Mouse (Mus musculus) MEL (cell line): ENCODE measurements around the gene Taok2. TPM values are rescaled to one million over a fixed set of nuclear protein-coding genes. Genes with fewer than 3 reads are reported as not detected.

Source experiments
- DNase-seq: peaks from one replicate; pipeline ENCODE4 v3.0.0; 2011; ENCODE audit warnings: low read depth, low spot score
- H3K27ac ChIP-seq: 2 replicates; pipeline ENCODE4 v1.5.1; 2012; ENCODE audit warnings: low read depth, mild to moderate bottlenecking, control low read depth, low read length, moderate library complexity; ENCODE audit not compliant: control insufficient read depth
- H3K27me3 ChIP-seq, 2 experiments: fragments of 150-350 bp in 1 of 2; sonication (generic) in 1 of 2; 2 replicates each; pipeline ENCODE4 v1.6.1; 2012; ENCODE audit warnings: low read length in 2 of 2, mild to moderate bottlenecking in 2 of 2, improper control_type of control experiment in 1 of 2, moderate library complexity in 1 of 2; ENCODE audit not compliant: insufficient read depth in 2 of 2, control insufficient read depth in 1 of 2
- H3K36me3 ChIP-seq, 2 experiments: 2 replicates each; pipeline ENCODE4 v1.6.1; 2012 to 2014; ENCODE audit warnings: low read length in 2 of 2, improper control_type of control experiment in 1 of 2, inconsistent platforms in 1 of 2, mild to moderate bottlenecking in 1 of 2; ENCODE audit not compliant: insufficient read depth in 2 of 2, control insufficient read depth in 1 of 2
- H3K4me1 ChIP-seq, 2 experiments: fragments of 150-350 bp in 1 of 2; sonication (generic) in 1 of 2; 2 replicates each; pipeline ENCODE4 v1.6.1; 2012; ENCODE audit warnings: low read length in 2 of 2, improper control_type of control experiment in 1 of 2, mild to moderate bottlenecking in 1 of 2; ENCODE audit not compliant: insufficient read depth in 2 of 2, control insufficient read depth in 1 of 2
- H3K4me3 ChIP-seq, 2 experiments: fragments of 150-350 bp in 1 of 2; sonication (generic) in 1 of 2; 2 replicates each; pipeline ENCODE4 v1.5.1; 2012; ENCODE audit warnings: low read depth in 2 of 2, low read length in 2 of 2, mild to moderate bottlenecking in 2 of 2, moderate library complexity in 2 of 2, control low read depth in 1 of 2, improper control_type of control experiment in 1 of 2; ENCODE audit not compliant: control insufficient read depth in 1 of 2, insufficient read depth in 1 of 2
- H3K79me2 ChIP-seq: 2 replicates; pipeline ENCODE4 v1.6.1; 2012; ENCODE audit warnings: mild to moderate bottlenecking, low read length, moderate library complexity; ENCODE audit not compliant: control insufficient read depth, poor library complexity, insufficient read depth
- H3K9ac ChIP-seq: 2 replicates; pipeline ENCODE4 v1.6.1; 2012; ENCODE audit warnings: low read depth, mild to moderate bottlenecking, control low read depth, low read length, moderate library complexity; ENCODE audit not compliant: control insufficient read depth, poor library complexity, severe bottlenecking
- H3K9me3 ChIP-seq: fragments of 150-350 bp; sonication (generic); replicated peaks from 2 replicates; pipeline ENCODE4 v1.6.1; 2012; ENCODE audit warnings: mild to moderate bottlenecking, low read length, improper control_type of control experiment, moderate library complexity; ENCODE audit not compliant: insufficient read depth
- BHLHE40 ChIP-seq: IDR thresholded peaks from 2 replicates; pipeline ENCODE4 v1.6.1; 2012; ENCODE audit warnings: low read depth, mild to moderate bottlenecking, inconsistent platforms, low read length, improper control_type of control experiment, borderline replicate concordance
- CTCF ChIP-seq, 3 experiments: IDR thresholded peaks in 2 of 3; conservative IDR thresholded peaks in 1 of 3; 2 replicates each; pipeline ENCODE4 v1.5.1; 2011 to 2012; ENCODE audit warnings: low read length in 3 of 3, low read depth in 2 of 3, mild to moderate bottlenecking in 2 of 3, improper control_type of control experiment in 1 of 3, inconsistent platforms in 1 of 3, mixed read lengths in 1 of 3, moderate library complexity in 1 of 3; ENCODE audit not compliant: control insufficient read depth in 1 of 3, insufficient read depth in 1 of 3, poor library complexity in 1 of 3, severe bottlenecking in 1 of 3
- ETS1 ChIP-seq: IDR thresholded peaks from 2 replicates; pipeline ENCODE4 v1.6.1; 2012; ENCODE audit warnings: low read depth, mild to moderate bottlenecking, inconsistent platforms, low read length, improper control_type of control experiment, moderate library complexity
- JUND ChIP-seq: IDR thresholded peaks from 2 replicates; pipeline ENCODE4 v1.6.1; 2011; ENCODE audit warnings: low read depth, mild to moderate bottlenecking, improper control_type of control experiment, low read length
- MAFK ChIP-seq: IDR thresholded peaks from 2 replicates; pipeline ENCODE4 v1.6.1; 2011; ENCODE audit warnings: low read depth, mild to moderate bottlenecking, low read length, improper control_type of control experiment, borderline replicate concordance
- MEF2A ChIP-seq: IDR thresholded peaks from 2 replicates; pipeline ENCODE4 v1.6.1; 2014; ENCODE audit warnings: low read depth, mild to moderate bottlenecking, inconsistent platforms, low read length, improper control_type of control experiment; ENCODE audit not compliant: poor library complexity, insufficient replicate concordance, severe bottlenecking; ENCODE audit errors: extremely low read depth
- MYB ChIP-seq: IDR thresholded peaks from 2 replicates; pipeline ENCODE4 v1.6.1; 2011; ENCODE audit warnings: mild to moderate bottlenecking, low read depth, low read length, improper control_type of control experiment
- POLR2A ChIP-seq, 2 experiments: IDR thresholded peaks; 2 replicates each; pipeline ENCODE4 v1.6.1; 2011 to 2012; ENCODE audit warnings: low read length in 2 of 2, mild to moderate bottlenecking in 2 of 2, control low read depth in 1 of 2, improper control_type of control experiment in 1 of 2, low read depth in 1 of 2, moderate library complexity in 1 of 2; ENCODE audit not compliant: control insufficient read depth in 1 of 2, insufficient read depth in 1 of 2, poor library complexity in 1 of 2
- POLR2AphosphoS2 ChIP-seq: IDR thresholded peaks from 2 replicates; pipeline ENCODE4 v1.6.1; 2011; ENCODE audit warnings: low read length, improper control_type of control experiment
- RCOR1 ChIP-seq: IDR thresholded peaks from 2 replicates; pipeline ENCODE4 v1.6.1; 2012; ENCODE audit warnings: low read depth, mild to moderate bottlenecking, inconsistent platforms, low read length, improper control_type of control experiment
- SIN3A ChIP-seq: IDR thresholded peaks from 2 replicates; pipeline ENCODE4 v1.6.1; 2012; ENCODE audit warnings: low read length, improper control_type of control experiment, inconsistent platforms
- SMC3 ChIP-seq: IDR thresholded peaks from 2 replicates; pipeline ENCODE4 v1.6.1; 2011; ENCODE audit warnings: low read depth, low read length, improper control_type of control experiment
- TAL1 ChIP-seq: IDR thresholded peaks from 2 replicates; pipeline ENCODE4 v1.6.1; 2012; ENCODE audit warnings: mild to moderate bottlenecking, inconsistent platforms, low read length, moderate library complexity, mixed read lengths
- TBP ChIP-seq: IDR thresholded peaks from 2 replicates; pipeline ENCODE4 v1.8.0; 2011; ENCODE audit warnings: low read depth, low read length, improper control_type of control experiment
- USF2 ChIP-seq, 2 experiments: IDR thresholded peaks; 2 replicates each; pipeline ENCODE4 v1.6.1; 2011 to 2012; ENCODE audit warnings: improper control_type of control experiment in 2 of 2, low read length in 2 of 2, borderline replicate concordance in 1 of 2, inconsistent platforms in 1 of 2, low read depth in 1 of 2, mild to moderate bottlenecking in 1 of 2; ENCODE audit not compliant: insufficient read depth in 1 of 2
- ZMIZ1 ChIP-seq: IDR thresholded peaks from 2 replicates; pipeline ENCODE4 v1.6.1; 2012; ENCODE audit warnings: low read depth, mild to moderate bottlenecking, inconsistent platforms, low read length, improper control_type of control experiment, moderate library complexity
- ZNF384 ChIP-seq: IDR thresholded peaks from 2 replicates; pipeline ENCODE4 v1.6.1; 2012; ENCODE audit warnings: low read depth, mild to moderate bottlenecking, inconsistent platforms, low read length, improper control_type of control experiment
- polyA plus RNA-seq, 2 experiments: library from polyadenylated mRNA; stranded (reverse) in 1 of 2; unstranded in 1 of 2; fragments of >175 nt in 1 of 2; fragments of >200 nt in 1 of 2; gene quantifications; 2 replicates each; pipeline versions ENCODE4 v1.2.1 to v1.2.4; 2012; ENCODE audit warnings: low replicate concordance in 2 of 2, low read depth in 1 of 2; ENCODE audit not compliant: insufficient read length in 2 of 2, insufficient read depth in 1 of 2, missing spikeins in 1 of 2
- total RNA-seq: library from RNA; depleted of rRNA; stranded (reverse); fragments of 300-350 nt; gene quantifications from 2 replicates; pipeline ENCODE4 v1.2.3, GENCODE M21; 2012

Gene Taok2
- total and polyA plus RNA-seq, 3 experiments = 29.0 to 52.3 (median 34.2) TPM

GRCm38 (mm10) chr7:126845516-126845915 is 39.0 kb downstream of the Taok2 start:
- no peak overlapping the region for H3K27ac ChIP-seq
- no peaks in the 10 kb centered on the region for H3K36me3 ChIP-seq
- no peak for DNase-seq
- TF ChIP-seq ZMIZ1 (no peak), SMC3 (no peak), ETS1 (no peak), CTCF (IDR thresholded peaks at IDR 0.05 in 2 of 3, conservative IDR thresholded peaks at IDR 0.05 in 1 of 3; ENCODE audit: control insufficient read depth in 1 of 3, insufficient read depth in 1 of 3, low read depth in 2 of 3, low read length in 3 of 3, poor library complexity in 1 of 3, severe bottlenecking in 1 of 3) (no peak), JUND (no peak), ZNF384 (no peak), TBP (no peak), USF2 (IDR thresholded peaks at IDR 0.05; ENCODE audit: borderline replicate concordance in 1 of 2, insufficient read depth in 1 of 2, low read depth in 1 of 2, low read length in 2 of 2) (no peak), BHLHE40 (no peak), SIN3A (no peak), TAL1 (no peak)
- TF ChIP-seq, all 39 proteins: peak for 0
- no peaks in the 10 kb centered on the region for H3K79me2 ChIP-seq
- H3K4me3 ChIP-seq = no peak overlapping the region
- no peaks in the 10 kb centered on the region for H3K9me3 ChIP-seq
- H3K27me3 ChIP-seq = peaks cover 5 to 10% of the 10 kb centered on the region in 2 experiments
- H3K4me1 ChIP-seq = no peaks in the 10 kb centered on the region
- H3K9ac ChIP-seq = no peak overlapping the region

GRCm38 (mm10) chr7:126843276-126843675 is 41.2 kb downstream of the Taok2 start:
- no peak for DNase-seq
- peaks cover 5 to 10% of the 10 kb centered on the region in 2 experiments for H3K27me3 ChIP-seq
- no peak overlapping the region for H3K9ac ChIP-seq
- H3K4me3 ChIP-seq = no peak overlapping the region
- H3K4me1 ChIP-seq = no peaks in the 10 kb centered on the region
- no peaks in the 10 kb centered on the region for H3K79me2 ChIP-seq
- H3K9me3 ChIP-seq = no peaks in the 10 kb centered on the region
- H3K36me3 ChIP-seq = no peaks in the 10 kb centered on the region
- no peak for TF ChIP-seq MYB
- no peak for TF ChIP-seq POLR2AphosphoS2
- TF ChIP-seq MEF2A = no peak
- no peak for TF ChIP-seq MAFK
- TF ChIP-seq POLR2A (IDR thresholded peaks at IDR 0.05; ENCODE audit: control insufficient read depth in 1 of 2, insufficient read depth in 1 of 2, low read depth in 1 of 2, low read length in 2 of 2, poor library complexity in 1 of 2) = no peak
- TF ChIP-seq RCOR1 = no peak
- H3K27ac ChIP-seq = no peak overlapping the region
